Mouse (Mus musculus) midbrain, embryonic 14.5 days (tissue): Measurements from ENCODE around the gene Pex14. TPM values are rescaled to one million over a fixed set of nuclear protein-coding genes. Genes with fewer than 3 reads are reported as not detected.

Experiments
- ATAC-seq: fragments of 200-750 bp; cut with Nextera tagmentation; 2 replicates; pipeline ENCODE4 v1.8.0; 2017; ENCODE audit warnings: moderate number of reproducible peaks, moderate library complexity; ENCODE audit not compliant: low FRiP score, low TSS enrichment
- DNase-seq: peaks from one replicate; pipeline ENCODE4 v3.0.0-alpha.2; 2015
- H3K27ac ChIP-seq: fragments of 300-500 bp; sonication (generic); replicated peaks from 2 replicates; pipeline ENCODE4 v1.5.1; 2014; ENCODE audit warnings: mild to moderate bottlenecking, low read depth, low read length, moderate library complexity
- H3K27me3 ChIP-seq: fragments of 300-500 bp; sonication (generic); 2 replicates; pipeline ENCODE4 v1.6.1; 2014; ENCODE audit warnings: low read length, control low read depth, mixed read lengths; ENCODE audit not compliant: control insufficient read depth, insufficient read depth
- H3K36me3 ChIP-seq: fragments of 300-500 bp; sonication (generic); 2 replicates; pipeline ENCODE4 v1.6.1; 2014; ENCODE audit warnings: low read length, control low read depth; ENCODE audit not compliant: control insufficient read depth, insufficient read depth
- H3K4me1 ChIP-seq: fragments of 300-500 bp; sonication (generic); 2 replicates; pipeline ENCODE4 v1.6.1; 2014; ENCODE audit warnings: mild to moderate bottlenecking, antibody characterized with exemption, low read length, control low read depth; ENCODE audit not compliant: control insufficient read depth, insufficient read depth
- H3K4me2 ChIP-seq: fragments of 300-500 bp; sonication (generic); 2 replicates; pipeline ENCODE4 v1.6.1; 2014; ENCODE audit warnings: mild to moderate bottlenecking, low read length, moderate library complexity
- H3K4me3 ChIP-seq: fragments of 300-500 bp; sonication (generic); replicated peaks from 2 replicates; pipeline ENCODE4 v1.5.1; 2014; ENCODE audit warnings: low read depth, low read length
- H3K9ac ChIP-seq: fragments of 300-500 bp; sonication (generic); replicated peaks from 2 replicates; pipeline ENCODE4 v1.6.1; 2014; ENCODE audit warnings: mild to moderate bottlenecking, low read length, moderate library complexity
- H3K9me3 ChIP-seq: fragments of 300-500 bp; sonication (generic); 2 replicates; pipeline ENCODE4 v1.6.1; 2016; ENCODE audit warnings: low read length, control low read depth, mixed read lengths; ENCODE audit not compliant: control insufficient read depth
- WGBS: fragments of 180-500 bp; shearing (Covaris S2); extraction: QIAGEN DNeasy Blood & Tissue Kit; methylation state at CpG from one replicate; pipeline ENCODE4 v1.1.7; 2014; 5-methylcytosine and 5-hydroxymethylcytosine counted together
- polyA plus RNA-seq: library from polyadenylated mRNA; unstranded; fragments of >200 nt; fragmentation: Nextera tagmentation; extraction: Ambion mirVana; gene quantifications from 2 replicates; pipeline ENCODE4 v1.2.1, GENCODE M21; 2014

Pex14 gene
- polyA plus RNA-seq, 1 experiment from 2014 or later, result 47.3 TPM

DNA sequence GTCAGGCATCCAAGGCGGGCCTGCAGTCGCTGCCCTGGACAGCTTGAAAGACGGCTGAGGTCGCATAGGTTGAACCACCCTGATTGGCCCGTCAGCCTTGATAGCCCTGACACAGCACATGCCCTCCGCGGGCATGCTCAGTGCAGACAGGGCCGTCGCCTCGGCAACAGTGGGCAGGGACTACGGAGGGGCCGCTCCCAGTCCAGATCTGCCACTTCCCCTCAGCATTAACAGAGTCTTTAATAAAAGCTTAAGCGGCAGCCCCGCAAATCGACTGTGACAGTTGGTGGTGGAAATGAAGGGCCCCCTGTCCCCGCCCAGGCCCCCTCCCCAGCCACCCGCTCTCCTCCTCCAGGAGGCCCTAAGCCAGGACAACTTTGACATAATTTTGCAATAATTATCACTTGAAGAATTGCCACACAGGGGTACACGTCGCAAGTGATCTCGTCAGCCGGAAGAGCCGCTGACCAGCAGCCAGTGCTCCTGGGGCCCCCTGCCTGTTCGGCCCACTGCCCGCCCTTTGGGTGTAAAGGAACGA is 158.9 kb downstream of the Pex14 start:
- peak overlapping the region; percentile 3; the same call in 1 of the 2 replicates for H3K9ac ChIP-seq
- H3K36me3 ChIP-seq, result no peaks in the 10 kb centered on the region
- H3K4me1 ChIP-seq, result peaks cover 25% of the 10 kb centered on the region
- peaks cover 24% of the 10 kb centered on the region; the same call in 1 of the 2 replicates for H3K27me3 ChIP-seq
- peak; percentile 89 for ATAC-seq
- peak overlapping the region; percentile 49; the same call in 1 of the 2 replicates for H3K27ac ChIP-seq
- DNase-seq, result peak; percentile 85
- 2% methylated on average over 25 of the region's 25 CpGs for WGBS
- H3K4me2 ChIP-seq, result peak overlapping the region; percentile 35
- no peak overlapping the region for H3K4me3 ChIP-seq
- no peaks in the 10 kb centered on the region for H3K9me3 ChIP-seq

DNA sequence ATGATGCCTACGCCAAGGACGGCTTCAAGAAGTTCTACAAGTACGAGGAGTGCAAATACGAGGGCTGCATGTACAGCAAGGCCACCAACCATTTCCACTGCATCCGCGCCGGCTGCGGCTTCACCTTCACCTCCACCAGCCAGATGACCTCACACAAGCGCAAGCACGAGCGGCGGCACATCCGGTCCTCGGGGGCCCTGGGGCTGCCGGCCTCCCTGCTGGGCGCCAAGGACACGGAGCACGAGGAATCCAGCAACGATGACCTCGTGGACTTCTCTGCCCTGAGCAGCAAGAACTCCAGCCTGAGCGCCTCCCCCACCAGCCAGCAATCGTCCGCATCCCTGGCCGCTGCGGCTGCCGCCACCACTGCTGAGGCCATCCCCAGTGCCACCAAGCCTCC is 161.1 kb downstream of the Pex14 start:
- no peak overlapping the region for H3K9ac ChIP-seq
- H3K9me3 ChIP-seq, result no peaks in the 10 kb centered on the region
- H3K27me3 ChIP-seq, result peaks cover 23% of the 10 kb centered on the region; the same call in 1 of the 2 replicates
- DNase-seq (no peak), ATAC-seq (no peak)
- H3K27ac ChIP-seq, result no peak overlapping the region
- no peak overlapping the region for H3K4me3 ChIP-seq
- H3K4me1 ChIP-seq, result peaks cover 33% of the 10 kb centered on the region
- no peak overlapping the region for H3K4me2 ChIP-seq
- 87% methylated on average over 26 of the region's 26 CpGs for WGBS
- no peaks in the 10 kb centered on the region for H3K36me3 ChIP-seq

DNA sequence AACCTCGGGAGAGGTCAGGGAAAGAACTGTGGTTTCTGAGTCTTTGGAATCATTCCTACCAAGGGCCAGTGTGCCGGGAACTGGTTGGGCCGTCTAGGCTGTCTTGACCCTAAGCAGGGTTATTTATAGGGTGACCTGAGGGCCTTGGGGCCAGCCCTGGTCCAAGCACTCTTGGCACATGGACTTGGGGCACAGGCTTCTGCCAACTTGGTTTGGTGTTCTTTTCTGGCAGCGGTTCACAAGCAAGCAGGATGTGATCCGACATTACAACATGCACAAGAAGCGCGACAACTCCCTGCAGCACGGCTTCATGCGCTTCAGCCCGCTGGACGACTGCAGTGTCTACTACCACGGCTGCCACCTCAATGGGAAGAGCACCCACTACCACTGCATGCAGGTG is 162.9 kb downstream of the Pex14 start:
- Histone ChIP-seq H3K4me2 (no peak overlapping the region), H3K4me3 (no peak overlapping the region), H3K36me3 (no peaks in the 10 kb centered on the region), H3K27me3 (peaks cover 22% of the 10 kb centered on the region; the same call in 1 of the 2 replicates), H3K9ac (no peak overlapping the region), H3K9me3 (no peaks in the 10 kb centered on the region), H3K27ac (no peak overlapping the region), H3K4me1 (peaks cover 33% of the 10 kb centered on the region)
- WGBS, result 89% methylated on average over 12 of the region's 12 CpGs
- DNase-seq (no peak), ATAC-seq (no peak)

DNA sequence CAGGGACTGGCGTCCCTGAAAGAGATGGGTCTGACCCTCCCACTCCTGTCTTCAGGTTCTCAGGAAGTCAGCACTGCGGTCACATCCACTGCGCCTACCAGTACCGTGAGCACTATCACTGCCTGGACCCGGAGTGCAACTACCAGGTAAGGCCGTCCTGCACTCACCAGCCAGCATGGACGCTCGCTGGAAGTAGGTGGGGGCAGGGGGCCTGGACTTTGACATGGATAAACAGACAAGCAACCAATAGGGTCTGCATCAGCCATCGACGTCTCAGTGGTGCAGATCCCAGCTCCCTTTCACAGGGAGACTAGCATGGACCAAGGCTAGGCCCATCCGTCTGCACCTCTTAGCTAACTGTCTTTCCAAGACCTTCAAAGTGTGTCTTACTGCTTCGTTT is 163.6 kb downstream of the Pex14 start:
- Histone ChIP-seq H3K27me3 (peaks cover 22% of the 10 kb centered on the region; the same call in 1 of the 2 replicates), H3K9me3 (no peaks in the 10 kb centered on the region), H3K4me3 (no peak overlapping the region), H3K36me3 (no peaks in the 10 kb centered on the region), H3K27ac (no peak overlapping the region), H3K9ac (no peak overlapping the region), H3K4me1 (peaks cover 27% of the 10 kb centered on the region), H3K4me2 (no peak overlapping the region)
- WGBS, result 94% methylated on average over 12 of the region's 12 CpGs
- ATAC-seq (no peak), DNase-seq (no peak)

DNA sequence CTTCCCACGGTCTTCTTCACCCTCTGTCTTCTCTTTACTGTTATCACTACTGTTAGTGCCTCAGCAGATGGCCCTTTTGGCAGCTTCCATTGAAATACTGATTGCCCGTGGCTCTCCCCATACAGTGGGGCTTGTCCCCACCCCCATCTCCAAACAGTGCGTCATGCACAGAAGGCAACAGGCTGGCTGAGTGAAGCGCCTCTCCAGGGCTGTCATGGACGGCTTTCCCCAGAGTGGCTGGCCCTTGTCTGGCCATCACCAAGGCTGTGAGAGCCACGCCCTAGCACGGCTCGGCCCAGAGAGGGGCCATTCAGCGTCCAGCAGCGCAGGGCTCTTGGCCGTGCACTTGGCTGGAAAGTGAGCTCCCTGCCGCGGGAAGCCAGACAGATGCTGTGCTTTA is 164.5 kb downstream of the Pex14 start:
- Histone ChIP-seq H3K27me3 (peaks cover 22% of the 10 kb centered on the region; the same call in 1 of the 2 replicates), H3K4me3 (no peak overlapping the region), H3K27ac (no peak overlapping the region), H3K9ac (no peak overlapping the region), H3K9me3 (no peaks in the 10 kb centered on the region), H3K4me2 (no peak overlapping the region), H3K36me3 (no peaks in the 10 kb centered on the region), H3K4me1 (peaks cover 18% of the 10 kb centered on the region)
- WGBS, result 37% methylated on average over 13 of the region's 13 CpGs
- DNase-seq (peak; percentile 45), ATAC-seq (no peak)

DNA sequence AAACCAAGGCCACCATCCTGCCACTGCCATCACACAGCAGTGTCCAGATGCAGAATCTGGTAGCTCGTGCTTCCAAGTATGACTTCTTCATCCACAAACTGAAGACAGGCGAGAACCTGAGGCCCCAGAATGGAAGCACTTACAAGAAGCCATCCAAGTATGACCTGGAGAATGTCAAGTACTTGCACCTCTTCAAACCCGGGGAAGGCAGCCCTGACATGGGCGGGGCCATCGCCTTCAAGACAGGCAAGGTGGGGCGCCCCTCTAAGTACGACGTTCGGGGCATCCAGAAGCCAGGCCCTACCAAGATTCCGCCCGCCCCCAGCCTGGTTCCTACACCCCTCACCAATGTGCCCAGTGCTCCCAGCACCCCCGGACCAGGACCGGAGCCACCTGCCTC is 166.6 kb downstream of the Pex14 start:
- Histone ChIP-seq H3K9me3 (no peaks in the 10 kb centered on the region), H3K4me3 (no peak overlapping the region), H3K9ac (no peak overlapping the region), H3K4me1 (peaks cover 8% of the 10 kb centered on the region), H3K27ac (no peak overlapping the region), H3K36me3 (no peaks in the 10 kb centered on the region), H3K4me2 (no peak overlapping the region), H3K27me3 (peaks cover 10% of the 10 kb centered on the region; the same call in 1 of the 2 replicates)
- 95% methylated on average over 13 of the region's 13 CpGs for WGBS
- DNase-seq (no peak), ATAC-seq (no peak)

DNA sequence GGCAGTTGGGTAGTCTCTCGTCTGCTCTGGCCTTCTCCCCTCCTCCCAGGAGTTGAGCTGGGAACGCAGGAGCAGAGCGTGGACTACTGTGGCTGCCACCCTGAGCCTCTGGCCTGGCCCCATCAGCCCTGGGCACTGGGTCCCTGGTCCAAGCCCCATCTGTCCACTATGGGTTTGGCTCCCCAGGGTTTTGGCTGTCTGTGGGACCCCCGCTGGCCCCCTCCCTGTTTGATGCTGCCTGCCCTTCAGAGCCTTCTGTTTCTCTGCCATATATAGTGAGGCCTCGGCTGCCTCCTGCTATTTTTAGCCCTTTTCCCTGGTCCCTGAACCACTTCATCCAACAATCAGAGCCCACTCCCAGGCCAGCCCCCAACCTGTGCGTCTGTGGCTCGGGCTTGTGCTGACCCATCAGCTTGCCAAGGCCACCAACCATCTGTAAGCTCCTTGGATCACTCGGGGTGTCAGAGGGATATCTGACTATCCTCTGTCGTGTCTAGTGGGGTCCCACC is 168.9 kb downstream of the Pex14 start:
- Histone ChIP-seq H3K9me3 (no peaks in the 10 kb centered on the region), H3K27ac (no peak overlapping the region), H3K4me3 (no peak overlapping the region), H3K36me3 (no peaks in the 10 kb centered on the region), H3K4me2 (no peak overlapping the region), H3K9ac (no peak overlapping the region; the same call in 1 of the 2 replicates), H3K4me1 (peaks cover 19% of the 10 kb centered on the region), H3K27me3 (peaks cover 14% of the 10 kb centered on the region; the same call in 1 of the 2 replicates)
- WGBS, result 65% methylated on average over 9 of the region's 9 CpGs
- no peak for ATAC-seq
- DNase-seq, result no peak

DNA sequence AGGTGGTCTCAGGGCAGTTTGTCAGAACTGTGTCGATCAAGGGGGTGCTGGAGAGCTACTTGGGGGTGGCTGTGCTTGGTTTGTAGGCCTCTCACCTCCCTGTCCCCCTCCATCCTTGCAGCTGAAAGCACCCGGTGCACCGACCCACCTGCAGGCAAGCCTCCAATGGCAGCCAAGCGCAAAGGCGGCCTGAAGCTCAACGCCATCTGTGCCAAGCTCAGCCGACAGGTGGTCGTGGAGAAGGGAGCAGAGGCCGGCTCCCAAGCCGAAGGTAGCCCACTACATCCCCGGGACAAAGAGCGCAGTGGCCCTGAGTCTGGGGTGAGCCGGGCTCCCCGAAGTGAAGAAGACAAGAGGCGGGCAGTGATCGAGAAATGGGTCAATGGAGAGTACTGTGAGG is 170.8 kb downstream of the Pex14 start:
- H3K4me1 ChIP-seq, result peaks cover 22% of the 10 kb centered on the region
- WGBS, result 93% methylated on average over 16 of the region's 16 CpGs
- H3K9ac ChIP-seq, result no peak overlapping the region

DNA sequence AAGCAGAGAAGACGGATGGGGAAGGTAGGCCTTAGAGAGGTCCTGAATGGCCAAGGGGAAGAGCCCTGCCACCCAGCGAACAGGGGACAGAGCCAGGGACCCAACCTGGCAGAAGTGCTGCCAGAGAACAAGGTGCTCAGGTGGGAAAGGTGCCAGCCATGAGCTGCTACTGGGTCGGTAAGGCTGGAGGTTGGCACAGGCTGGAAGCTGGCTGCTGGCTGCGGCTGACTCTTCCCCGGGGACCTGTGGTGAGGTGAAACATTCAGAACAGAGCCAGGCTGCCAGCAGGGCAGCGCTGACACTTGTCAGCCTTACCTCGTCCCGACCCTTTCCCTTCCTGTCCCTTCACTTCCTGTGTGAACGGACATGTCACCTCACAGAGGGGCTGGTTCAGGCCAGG is 171.4 kb downstream of the Pex14 start:
- Histone ChIP-seq H3K27ac (no peak overlapping the region), H3K4me2 (no peak overlapping the region), H3K36me3 (no peaks in the 10 kb centered on the region), H3K4me1 (peaks cover 22% of the 10 kb centered on the region), H3K27me3 (peaks cover 32% of the 10 kb centered on the region), H3K9ac (no peak overlapping the region), H3K9me3 (no peaks in the 10 kb centered on the region), H3K4me3 (no peak overlapping the region)
- WGBS, result 79% methylated on average over 9 of the region's 9 CpGs
- ATAC-seq (no peak), DNase-seq (no peak)

More for the DNA sequence above, 170.8 kb downstream of the Pex14 start:
- ATAC-seq, result no peak
- Histone ChIP-seq H3K9me3 (no peaks in the 10 kb centered on the region), H3K4me2 (no peak overlapping the region), H3K4me3 (no peak overlapping the region), H3K27me3 (peaks cover 31% of the 10 kb centered on the region), H3K36me3 (no peaks in the 10 kb centered on the region), H3K27ac (no peak overlapping the region)
- no peak for DNase-seq
